Mouse (Mus musculus): ENCODE measurements at regions not wholly inside any gene's neighbourhood (a gene's known extent, or its start where the extent isn't known, plus 50 kb on each side); places are given as distances from the start of the nearest gene placed in this dataset.

- Histone ChIP-seq H3K27ac (replicated peaks; ENCODE audit: insufficient read depth, low read depth, low read length) (no peak overlapping the region), H3K27me3 (ENCODE audit: control insufficient read depth, insufficient read depth, low read length) (no peaks in the 10 kb centered on the region), H3K4me1 (ENCODE audit: control insufficient read depth, insufficient read depth, low read length) (no peaks in the 10 kb centered on the region), H3K36me3 (ENCODE audit: control insufficient read depth, insufficient read depth, low read length) (no peaks in the 10 kb centered on the region), H3K4me3 (ENCODE audit: insufficient read depth, low read depth, low read length) (no peak overlapping the region), H3K79me2 (ENCODE audit: control insufficient read depth, insufficient read depth, low read length) (no peaks in the 10 kb centered on the region), H3K9ac (ENCODE audit: low read depth, low read length) (no peak overlapping the region)
- peak; percentile 10 for DNase-seq (ENCODE audit: extremely low read depth, low read depth, low spot score)
- TF ChIP-seq CTCF (IDR thresholded peaks at IDR 0.05; ENCODE audit: low read depth, low read length) = no peak
- no peak for TF ChIP-seq POLR2A (IDR thresholded peaks at IDR 0.05; ENCODE audit: extremely low read depth, insufficient read depth, low read length)
- 79% methylated on average over 5 of the region's 5 CpGs for WGBS
Measured at GRCm38 (mm10) chr10:38552350-38553076, 269.1 kb downstream of the Rfpl4b start.

- H3K9ac ChIP-seq (ENCODE audit: low read depth, low read length) = no peak overlapping the region
- DNase-seq (ENCODE audit: extremely low read depth, low read depth, low spot score) = no peak
- WGBS = 94% methylated on average over 4 of the region's 4 CpGs
- H3K79me2 ChIP-seq (ENCODE audit: control insufficient read depth, insufficient read depth, low read length) = no peaks in the 10 kb centered on the region
- H3K27ac ChIP-seq (replicated peaks; ENCODE audit: insufficient read depth, low read depth, low read length) = no peak overlapping the region
- TF ChIP-seq CTCF (IDR thresholded peaks at IDR 0.05; ENCODE audit: low read depth, low read length) (no peak), POLR2A (IDR thresholded peaks at IDR 0.05; ENCODE audit: extremely low read depth, insufficient read depth, low read length) (no peak)
- H3K4me1 ChIP-seq (ENCODE audit: control insufficient read depth, insufficient read depth, low read length) = no peaks in the 10 kb centered on the region
- no peaks in the 10 kb centered on the region for H3K36me3 ChIP-seq (ENCODE audit: control insufficient read depth, insufficient read depth, low read length)
- H3K4me3 ChIP-seq (ENCODE audit: insufficient read depth, low read depth, low read length) = no peak overlapping the region
- H3K27me3 ChIP-seq (ENCODE audit: control insufficient read depth, insufficient read depth, low read length) = no peaks in the 10 kb centered on the region
Measured at GRCm38 (mm10) chr10:38540031-38540430, 281.5 kb downstream of the Rfpl4b start.

- Histone ChIP-seq H3K9ac (ENCODE audit: low read depth, low read length) (no peak overlapping the region), H3K27me3 (ENCODE audit: control insufficient read depth, insufficient read depth, low read length) (no peaks in the 10 kb centered on the region), H3K79me2 (ENCODE audit: control insufficient read depth, insufficient read depth, low read length) (no peaks in the 10 kb centered on the region), H3K4me3 (ENCODE audit: insufficient read depth, low read depth, low read length) (no peak overlapping the region), H3K4me1 (ENCODE audit: control insufficient read depth, insufficient read depth, low read length) (no peaks in the 10 kb centered on the region), H3K36me3 (ENCODE audit: control insufficient read depth, insufficient read depth, low read length) (no peaks in the 10 kb centered on the region), H3K27ac (replicated peaks; ENCODE audit: insufficient read depth, low read depth, low read length) (no peak overlapping the region)
- TF ChIP-seq CTCF (IDR thresholded peaks at IDR 0.05; ENCODE audit: low read depth, low read length) (no peak), POLR2A (IDR thresholded peaks at IDR 0.05; ENCODE audit: extremely low read depth, insufficient read depth, low read length) (no peak)
- no peak for DNase-seq (ENCODE audit: extremely low read depth, low read depth, low spot score)
Measured at GRCm38 (mm10) chr10:38538766-38539165, 282.8 kb downstream of the Rfpl4b start.

DNA sequence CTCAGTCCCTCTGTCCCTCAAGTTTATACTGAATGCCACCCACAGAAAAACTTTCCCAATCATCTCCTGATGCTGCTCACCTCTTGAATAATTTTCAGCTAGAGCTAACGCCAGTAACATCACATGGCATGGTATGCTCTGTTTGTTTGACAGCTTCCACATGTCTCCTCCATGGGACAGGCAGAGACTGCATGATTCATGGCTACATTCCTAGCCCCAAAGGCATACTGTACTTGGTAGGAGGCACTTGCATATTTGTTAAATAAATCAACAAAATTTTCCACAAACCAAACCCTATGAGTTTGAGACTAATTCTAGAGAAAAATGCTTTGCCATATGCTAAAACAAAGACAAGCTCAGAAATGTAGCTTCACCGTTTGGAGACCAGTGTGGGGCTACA, 304.9 kb downstream of the Rfpl4b start:
- Histone ChIP-seq H3K79me2 (ENCODE audit: control insufficient read depth, insufficient read depth, low read length) (no peaks in the 10 kb centered on the region), H3K27ac (replicated peaks; ENCODE audit: insufficient read depth, low read depth, low read length) (no peak overlapping the region), H3K9ac (ENCODE audit: low read depth, low read length) (no peak overlapping the region), H3K4me1 (ENCODE audit: control insufficient read depth, insufficient read depth, low read length) (no peaks in the 10 kb centered on the region), H3K27me3 (ENCODE audit: control insufficient read depth, insufficient read depth, low read length) (no peaks in the 10 kb centered on the region), H3K4me3 (ENCODE audit: insufficient read depth, low read depth, low read length) (no peak overlapping the region), H3K36me3 (ENCODE audit: control insufficient read depth, insufficient read depth, low read length) (no peaks in the 10 kb centered on the region)
- TF ChIP-seq POLR2A (IDR thresholded peaks at IDR 0.05; ENCODE audit: extremely low read depth, insufficient read depth, low read length) = no peak
- TF ChIP-seq CTCF (IDR thresholded peaks at IDR 0.05; ENCODE audit: low read depth, low read length) = no peak
- 62% methylated on average over 2 of the region's 2 CpGs for WGBS
- DNase-seq (ENCODE audit: extremely low read depth, low read depth, low spot score) = no peak

Data from liver, adult 2 months (tissue).